Comparison of ENCODE assay signal across 24 mouse cellular contexts in genomic region chr5:77281518-77282174, GRCm38 (mm10). TPM values are rescaled to one million over a fixed set of nuclear protein-coding genes. Genes with fewer than 3 reads are reported as not detected.
DNase-seq lines count a peak whose midpoint lies in the region; ATAC-seq and TF ChIP-seq lines count a peak whose summit lies in the region.
"Had no signal": no experiment of that assay in that cellular context is flagged by ENCODE, and none has a peak within 500 bp of the region (broad histone marks: within the 10 kb centered on the region; RNA-seq: fewer than 3 reads in every experiment).

No protein-coding gene starts in this region.

- H3K4me2 ChIP-seq in kidney, embryonic 14.5 days (replicated peaks; ENCODE audit: low read depth, low read length) = no peak overlapping the region
- no peak overlapping the region for H3K4me2 ChIP-seq in lung, embryonic 16.5 days (ENCODE audit: low read depth, low read length)
- H3K4me2 ChIP-seq: embryonic facial prominence, embryonic 13.5 days; forebrain, embryonic 13.5 days; hindbrain, embryonic 14.5 days; midbrain, embryonic 15.5 days; neural tube, embryonic 12.5 days had no signal

- no peak for TF ChIP-seq CTCF in cerebellum, adult 2 months (IDR thresholded peaks at IDR 0.05; ENCODE audit: borderline replicate concordance, insufficient read depth, low read depth, low read length)

- H3K36me3 ChIP-seq in kidney, embryonic 14.5 days (ENCODE audit: control insufficient read depth, insufficient read depth, low read length) = peaks cover 76% of the 10 kb centered on the region
- peaks cover 50% of the 10 kb centered on the region for H3K36me3 ChIP-seq in lung, embryonic 16.5 days (ENCODE audit: control insufficient read depth, insufficient read depth, low read length)
- H3K36me3 ChIP-seq: midbrain, embryonic 15.5 days had no signal

- H3K27ac ChIP-seq in cerebellum, adult 2 months (ENCODE audit: insufficient read depth, low read length) = no peak overlapping the region
- H3K27ac ChIP-seq in kidney, embryonic 14.5 days (ENCODE audit: low read depth, low read length) = no peak overlapping the region
- H3K27ac ChIP-seq in lung, embryonic 16.5 days (ENCODE audit: low read length) = no peak overlapping the region
- H3K27ac ChIP-seq: embryonic facial prominence, embryonic 13.5 days; forebrain, embryonic 13.5 days; heart, embryonic 10.5 days; hindbrain, embryonic 14.5 days; macrophage; midbrain, embryonic 15.5 days; neural tube, embryonic 12.5 days; stomach, postnatal 0 days had no signal

- no peak for TF ChIP-seq POLR2A in cerebellum, adult 2 months (IDR thresholded peaks at IDR 0.05; ENCODE audit: borderline replicate concordance, insufficient read depth, low read length)

- peak; percentile 39; the same call in 1 of the 2 replicates for ATAC-seq in kidney, embryonic 14.5 days (ENCODE audit: low FRiP score, low TSS enrichment)
- 0 out of 2 replicates have a peak, but pooled peaks have one; percentile 5 for ATAC-seq in lung, embryonic 16.5 days (ENCODE audit: low read depth)
- ATAC-seq: forebrain, embryonic 13.5 days; liver, postnatal 0 days; midbrain, embryonic 15.5 days had no signal

- no peaks in the 10 kb centered on the region for H3K27me3 ChIP-seq in cerebellum, adult 2 months (ENCODE audit: control insufficient read depth, insufficient read depth, low read length)
- H3K27me3 ChIP-seq in kidney, embryonic 14.5 days (ENCODE audit: control insufficient read depth, insufficient read depth, low read length) = no peaks in the 10 kb centered on the region
- H3K27me3 ChIP-seq in lung, embryonic 16.5 days (ENCODE audit: control insufficient read depth, insufficient read depth, low read depth, low read length) = no peaks in the 10 kb centered on the region
- H3K27me3 ChIP-seq: embryonic facial prominence, embryonic 13.5 days; forebrain, embryonic 13.5 days; midbrain, embryonic 15.5 days; neural tube, embryonic 12.5 days had no signal

- no peak for DNase-seq in cerebellum, adult 2 months
- DNase-seq in cerebellum, postnatal 4 days (ENCODE audit: low spot score in 2 of 2) = no peak
- DNase-seq in kidney, adult 18-20 months = no peak
- DNase-seq in lung, postnatal 4 days = no peak
- DNase-seq in cerebellum, adult 8-10 months = peak; percentile 5
- DNase-seq in urinary bladder, postnatal 4 days (ENCODE audit: low spot score in 2 of 2) = no peak
- DNase-seq: adrenal gland, postnatal 25 days; heart, postnatal 14 days; kidney, adult 8-10 months; kidney, postnatal 36 days; liver, postnatal 0 days; right cerebral cortex, postnatal 14 days; thymus, adult 2 months; thymus, postnatal 4 days had no signal

- H3K4me3 ChIP-seq in cerebellum, adult 2 months (replicated peaks; ENCODE audit: insufficient read depth, low read depth, low read length) = peak overlapping the region; percentile 69
- no peak overlapping the region for H3K4me3 ChIP-seq in kidney, embryonic 14.5 days (ENCODE audit: low read length)
- no peak overlapping the region for H3K4me3 ChIP-seq in lung, embryonic 16.5 days (ENCODE audit: low read length)
- H3K4me3 ChIP-seq: embryonic facial prominence, embryonic 13.5 days; forebrain, embryonic 13.5 days; heart, embryonic 10.5 days; midbrain, embryonic 15.5 days; neural tube, embryonic 12.5 days had no signal

- H3K4me1 ChIP-seq in cerebellum, adult 2 months (ENCODE audit: control insufficient read depth, insufficient read depth, low read length) = 0 out of 2 replicates have a peak, but pooled peaks cover 2% of the 10 kb centered on the region
- H3K4me1 ChIP-seq in kidney, embryonic 14.5 days (ENCODE audit: control insufficient read depth, insufficient read depth, low read length) = no peaks in the 10 kb centered on the region
- no peaks in the 10 kb centered on the region for H3K4me1 ChIP-seq in lung, embryonic 16.5 days (replicated peaks; ENCODE audit: control insufficient read depth, insufficient read depth, low read length)
- H3K4me1 ChIP-seq: embryonic facial prominence, embryonic 13.5 days; forebrain, embryonic 13.5 days; midbrain, embryonic 15.5 days; neural tube, embryonic 12.5 days had no signal

- H3K9ac ChIP-seq in kidney, embryonic 14.5 days (ENCODE audit: low read depth, low read length) = no peak overlapping the region
- H3K9ac ChIP-seq in lung, embryonic 16.5 days (ENCODE audit: low read length) = no peak overlapping the region
- H3K9ac ChIP-seq: embryonic facial prominence, embryonic 13.5 days; forebrain, embryonic 13.5 days; hindbrain, embryonic 14.5 days; liver, postnatal 0 days; midbrain, embryonic 15.5 days; neural tube, embryonic 12.5 days had no signal

- H3K9me3 ChIP-seq in kidney, embryonic 14.5 days (ENCODE audit: control insufficient read depth, low read length) = no peaks in the 10 kb centered on the region
- no peaks in the 10 kb centered on the region for H3K9me3 ChIP-seq in lung, embryonic 16.5 days (ENCODE audit: control insufficient read depth, low read length)
- H3K9me3 ChIP-seq: embryonic facial prominence, embryonic 13.5 days; forebrain, embryonic 13.5 days; heart, embryonic 10.5 days; midbrain, embryonic 15.5 days; neural tube, embryonic 12.5 days had no signal

- WGBS in cerebellum, adult 2 months = 28% methylated on average over 20 of the region's 20 CpGs
- WGBS in kidney, embryonic 14.5 days = 85% methylated on average over 20 of the region's 20 CpGs
- WGBS in lung, embryonic 16.5 days = 87% methylated on average over 20 of the region's 20 CpGs

RNA-seq across cellular contexts. Expression of gene Rest, which starts 16.4 kb away (rescaled TPM):
- 2.9 and 3.2 TPM in 2 replicates for polyA plus RNA-seq in cerebellum, adult 2 months (2012; rRNA removed)
- 38.2 and 54.2 TPM in 2 replicates for polyA plus RNA-seq in kidney, embryonic 14.5 days (2014; fragmentation: Nextera tagmentation; extraction: Ambion mirVana)
- 29.0 and 30.0 TPM in 2 replicates for polyA plus RNA-seq in lung, embryonic 16.5 days (2015; fragmentation: Nextera tagmentation; extraction: Ambion mirVana)

RNA-seq across cellular contexts. Expression of gene Noa1, which starts 28.2 kb away (rescaled TPM):
- polyA plus RNA-seq in cerebellum, adult 2 months (2012; rRNA removed) = 24.8 and 25.2 TPM in 2 replicates
- polyA plus RNA-seq in kidney, embryonic 14.5 days (2014; fragmentation: Nextera tagmentation; extraction: Ambion mirVana) = 31.5 and 33.2 TPM in 2 replicates
- 21.5 and 25.8 TPM in 2 replicates for polyA plus RNA-seq in lung, embryonic 16.5 days (2015; fragmentation: Nextera tagmentation; extraction: Ambion mirVana)

RNA-seq across cellular contexts. Expression of gene Polr2b, which starts 28.3 kb away (rescaled TPM):
- 46.4 and 49.7 TPM in 2 replicates for polyA plus RNA-seq in cerebellum, adult 2 months (2012; rRNA removed)
- 55.8 and 77.5 TPM in 2 replicates for polyA plus RNA-seq in kidney, embryonic 14.5 days (2014; fragmentation: Nextera tagmentation; extraction: Ambion mirVana)
- 56.2 and 60.9 TPM in 2 replicates for polyA plus RNA-seq in lung, embryonic 16.5 days (2015; fragmentation: Nextera tagmentation; extraction: Ambion mirVana)
